Mouse (Mus musculus) mouse trophoblast stem cell (cell line): ENCODE results near the gene Sf3a3.

Experiments used
- in situ Hi-C, 2 experiments: fragments of 300-500 bp; cut with MseI, MboI; formaldehyde crosslinking; loops; 2 replicates in 1 of 2; 3 replicates in 1 of 2; pipeline ENCODE4 v1.15.1; 2025

Sf3a3 gene

GRCm38 (mm10) chr4:124714545-124715481 lies at the start of gene Sf3a3:
Gene Sf3a3, plus strand, starts transcription at chr4:124714776.
- in situ Hi-C loops, result no loop called here

GRCm38 (mm10) chr4:124667476-124668033 lies 47.0 kb upstream of the Sf3a3 start:
- in situ Hi-C loops, result loop anchor here (25.0 kb wide), 3 partner anchors 280 to 705 kb away; no protein-coding TSS in a partner anchor

- in situ Hi-C loops, result loop anchor here (25.0 kb wide), 3 partner anchors 281 to 706 kb away; no protein-coding TSS in a partner anchor
Measured at GRCm38 (mm10) chr4:124668078-124668477, 46.5 kb upstream of the Sf3a3 start.

- in situ Hi-C loops, result loop anchor here (10.0 to 25.0 kb wide), 5 partner anchors 283 to 735 kb away; no protein-coding TSS in a partner anchor
Measured at GRCm38 (mm10) chr4:124670232-124670631, 44.3 kb upstream of the Sf3a3 start.

- in situ Hi-C loops, result loop anchor here (10.0 to 25.0 kb wide), 5 partner anchors 284 to 737 kb away; no protein-coding TSS in a partner anchor
Measured at GRCm38 (mm10) chr4:124671583-124671982, 43.0 kb upstream of the Sf3a3 start.

- in situ Hi-C loops, result loop anchor here (10.0 to 25.0 kb wide), 5 partner anchors 285 to 738 kb away; no protein-coding TSS in a partner anchor
Measured at GRCm38 (mm10) chr4:124672347-124673320, 41.9 kb upstream of the Sf3a3 start.

- in situ Hi-C loops, result loop anchor here (10.0 to 25.0 kb wide), 5 partner anchors 287 to 740 kb away; no protein-coding TSS in a partner anchor
Measured at GRCm38 (mm10) chr4:124674334-124675032, 40.1 kb upstream of the Sf3a3 start.

GRCm38 (mm10) chr4:124675037-124675436 lies 39.5 kb upstream of the Sf3a3 start:
- in situ Hi-C loops, result loop anchor here (10.0 kb wide), 2 partner anchors 440 to 740 kb away; no protein-coding TSS in a partner anchor

- in situ Hi-C loops, result loop anchor here (10.0 kb wide), 2 partner anchors 441 to 741 kb away; no protein-coding TSS in a partner anchor
Measured at GRCm38 (mm10) chr4:124675958-124676357, 38.6 kb upstream of the Sf3a3 start.

- in situ Hi-C loops, result no loop called here
Measured at GRCm38 (mm10) chr4:124682270-124682669, 32.3 kb upstream of the Sf3a3 start.

GRCm38 (mm10) chr4:124683474-124683873 lies 31.1 kb upstream of the Sf3a3 start:
- in situ Hi-C loops, result no loop called here

GRCm38 (mm10) chr4:124685004-124685403 lies 29.6 kb upstream of the Sf3a3 start:
- in situ Hi-C loops, result no loop called here

GRCm38 (mm10) chr4:124685453-124685852 lies 29.1 kb upstream of the Sf3a3 start:
- in situ Hi-C loops, result no loop called here

- in situ Hi-C loops, result no loop called here
Measured at GRCm38 (mm10) chr4:124685897-124686402, 28.6 kb upstream of the Sf3a3 start.

GRCm38 (mm10) chr4:124691455-124691854 lies 23.1 kb upstream of the Sf3a3 start:
- in situ Hi-C loops, result no loop called here

GRCm38 (mm10) chr4:124692416-124692861 lies 22.1 kb upstream of the Sf3a3 start:
- in situ Hi-C loops, result no loop called here

- in situ Hi-C loops, result no loop called here
Measured at GRCm38 (mm10) chr4:124693135-124693894, 21.3 kb upstream of the Sf3a3 start, which contains the start of gene Utp11. Gene Utp11, minus strand, starts transcription at chr4:124693600.

GRCm38 (mm10) chr4:124694572-124694971 lies 20.0 kb upstream of the Sf3a3 start:
- in situ Hi-C loops, result no loop called here
